Mouse (Mus musculus) small intestine, adult 2 months (tissue): ENCODE results near the gene Mlx. TPM values are rescaled to one million over a fixed set of nuclear protein-coding genes. Genes with fewer than 3 reads are reported as not detected.

Experiments used
- H3K27ac ChIP-seq: fragments of 200-500 bp; 2 replicates; pipeline ENCODE4 v1.5.1; 2012; ENCODE audit warnings: low read depth, low read length, control low read depth, inconsistent platforms; ENCODE audit not compliant: insufficient read depth
- H3K27me3 ChIP-seq: fragments of 200-500 bp; 2 replicates; pipeline ENCODE4 v1.6.1; 2012; ENCODE audit warnings: mild to moderate bottlenecking, moderate library complexity, low read length, inconsistent platforms; ENCODE audit not compliant: control insufficient read depth, insufficient read depth
- H3K36me3 ChIP-seq: fragments of 200-500 bp; 2 replicates; pipeline ENCODE4 v1.6.1; 2012; ENCODE audit warnings: mild to moderate bottlenecking, low read length, control low read depth, inconsistent platforms; ENCODE audit not compliant: control insufficient read depth, insufficient read depth
- H3K4me1 ChIP-seq: fragments of 200-500 bp; 2 replicates; pipeline ENCODE4 v1.6.1; 2012; ENCODE audit warnings: low read length, inconsistent platforms, mixed read lengths; ENCODE audit not compliant: control insufficient read depth, insufficient read depth, insufficient read length
- H3K4me3 ChIP-seq: fragments of 200-500 bp; 2 replicates; pipeline ENCODE4 v1.5.1; 2012; ENCODE audit warnings: low read depth, mild to moderate bottlenecking, control low read depth, inconsistent platforms, low read length, moderate library complexity
- CTCF ChIP-seq: fragments of 200-500 bp; IDR thresholded peaks from 2 replicates; pipeline ENCODE4 v1.5.1; 2012; ENCODE audit warnings: low read depth, mild to moderate bottlenecking, control low read depth, inconsistent platforms, low read length, moderate library complexity, mixed read lengths; ENCODE audit not compliant: insufficient replicate concordance, insufficient read length; ENCODE audit errors: extremely low read depth
- POLR2A ChIP-seq: fragments of 200-500 bp; IDR thresholded peaks from 2 replicates; pipeline ENCODE4 v1.6.1; 2012; ENCODE audit warnings: low read depth, mild to moderate bottlenecking, control low read depth, inconsistent platforms, low read length, moderate library complexity
- WGBS: fragments of 180-500 bp; shearing (Covaris S2); methylation state at CpG from one replicate; pipeline ENCODE4 v1.1.7; 2018; 5-methylcytosine and 5-hydroxymethylcytosine counted together
- polyA plus RNA-seq: library from polyadenylated mRNA; depleted of rRNA; stranded (reverse); fragments of >200 nt; gene quantifications from 2 replicates; pipeline ENCODE4 v1.2.3, GENCODE M21; 2012

Mlx gene
- polyA plus RNA-seq, 1 experiment: 100 TPM

DNA sequence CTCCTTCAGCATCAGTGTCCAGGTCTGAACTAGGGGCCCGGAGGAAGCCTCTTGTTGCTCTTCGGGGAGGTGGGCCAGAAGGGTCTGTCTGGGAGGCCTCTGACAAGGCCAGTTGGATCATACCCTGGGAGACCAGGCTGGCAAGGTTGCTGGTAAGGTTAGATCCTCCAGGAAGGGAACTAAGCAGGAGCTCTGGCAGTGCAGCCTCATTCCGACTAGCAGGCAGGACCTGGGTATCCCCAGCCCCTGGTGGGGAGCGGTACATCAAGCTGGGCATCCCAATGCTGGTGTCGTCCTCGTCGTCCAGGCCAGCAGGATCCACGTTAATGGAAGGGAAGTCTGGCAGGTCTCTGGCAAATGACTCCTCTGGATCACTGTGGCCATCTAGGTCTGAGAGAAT lies 11.2 kb downstream of the Mlx start:
- H3K4me3 ChIP-seq: no peak overlapping the region

DNA sequence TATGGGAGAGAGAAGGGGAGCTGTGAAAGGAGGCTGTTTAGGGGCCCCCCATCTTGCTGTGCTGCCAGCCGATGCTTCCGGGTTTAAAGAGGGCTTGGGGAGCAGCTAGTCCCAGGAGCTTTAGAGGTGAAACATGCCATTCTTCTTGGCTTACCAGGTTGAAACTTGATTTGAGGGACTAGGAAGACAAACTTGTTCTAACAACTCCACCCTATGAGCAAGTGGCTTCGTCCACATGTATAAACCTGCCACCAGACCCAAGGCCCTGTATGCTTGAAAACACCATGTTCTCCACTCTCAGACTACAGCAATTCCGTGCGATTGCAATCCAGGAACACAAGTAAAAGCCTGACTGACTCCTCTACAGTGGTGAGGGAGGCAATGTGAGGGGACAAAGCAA lies 15.9 kb downstream of the Mlx start:
- no peaks in the 10 kb centered on the region for H3K4me1 ChIP-seq
- H3K27ac ChIP-seq: no peak overlapping the region
- H3K27me3 ChIP-seq: no peaks in the 10 kb centered on the region
- peaks cover 60% of the 10 kb centered on the region for H3K36me3 ChIP-seq
- TF ChIP-seq CTCF (no peak), POLR2A (no peak)
- no peak overlapping the region for H3K4me3 ChIP-seq
- 89% methylated on average over 5 of the region's 5 CpGs for WGBS

More for the DNA sequence above, 11.2 kb downstream of the Mlx start:
- peaks cover 56% of the 10 kb centered on the region for H3K36me3 ChIP-seq
- TF ChIP-seq CTCF (no peak), POLR2A (no peak)
- H3K27ac ChIP-seq: no peak overlapping the region
- 91% methylated on average over 8 of the region's 8 CpGs for WGBS
- H3K27me3 ChIP-seq: no peaks in the 10 kb centered on the region
- H3K4me1 ChIP-seq: no peaks in the 10 kb centered on the region

DNA sequence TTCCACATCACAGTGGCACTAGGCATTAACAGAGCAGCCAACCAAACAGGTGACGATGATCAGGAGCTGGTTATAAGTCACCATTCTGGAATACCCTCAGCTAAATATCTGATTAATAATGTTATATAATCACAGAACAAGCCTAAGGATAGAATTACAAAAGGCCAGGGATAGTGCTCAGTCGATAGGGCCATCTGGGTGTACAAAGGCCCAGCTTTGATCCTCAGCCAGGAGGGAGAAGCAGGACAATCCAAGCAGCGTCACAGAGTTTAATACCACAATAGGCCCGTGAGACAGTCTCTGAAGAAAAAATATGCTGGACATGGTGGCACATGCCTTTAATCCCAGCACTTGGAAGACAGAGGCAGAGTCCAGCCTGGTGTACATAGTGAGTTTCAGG lies 22.3 kb downstream of the Mlx start:
- WGBS: 78% methylated on average over 4 of the region's 4 CpGs
- Histone ChIP-seq H3K27me3 (no peaks in the 10 kb centered on the region), H3K4me1 (peaks cover 3% of the 10 kb centered on the region; the same call in 1 of the 2 replicates), H3K36me3 (peaks cover 17% of the 10 kb centered on the region), H3K4me3 (no peak overlapping the region), H3K27ac (no peak overlapping the region)
- TF ChIP-seq CTCF (no peak), POLR2A (no peak)

GRCm38 (mm10) chr11:101110708-101111107 lies 23.6 kb downstream of the Mlx start:
- Histone ChIP-seq H3K36me3 (peaks cover 9% of the 10 kb centered on the region; the same call in 1 of the 2 replicates), H3K27ac (peak overlapping the region; percentile 73), H3K4me1 (peaks cover 5% of the 10 kb centered on the region; the same call in 1 of the 2 replicates), H3K27me3 (no peaks in the 10 kb centered on the region), H3K4me3 (no peak overlapping the region)
- WGBS: 23% methylated on average over 5 of the region's 5 CpGs
- TF ChIP-seq CTCF (no peak), POLR2A (no peak)

DNA sequence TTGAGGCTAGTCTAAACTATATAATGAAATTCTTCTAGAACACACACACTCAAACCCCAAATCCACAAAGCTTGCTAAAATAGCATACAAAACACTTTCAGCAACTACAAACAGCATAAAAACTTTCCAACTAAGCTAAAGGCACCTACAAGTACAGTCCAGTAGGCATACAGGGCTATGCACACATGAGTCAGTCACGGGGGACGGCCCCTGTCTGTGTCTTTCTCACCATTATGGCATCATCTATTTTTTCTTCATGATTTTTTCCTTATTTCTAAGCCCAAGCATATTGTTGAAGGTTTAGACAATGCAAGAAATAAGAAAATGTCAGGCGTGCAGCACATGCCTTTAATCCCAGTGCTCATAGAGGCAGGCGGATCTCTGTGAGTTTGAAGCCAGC lies 24.1 kb downstream of the Mlx start:
- H3K27ac ChIP-seq: peak overlapping the region; percentile 73; the same call in 1 of the 2 replicates
- 0 out of 2 replicates have a peak, but pooled peaks cover 7% of the 10 kb centered on the region for H3K36me3 ChIP-seq
- no peak for TF ChIP-seq CTCF
- no peak for TF ChIP-seq POLR2A
- no peak overlapping the region for H3K4me3 ChIP-seq
- H3K4me1 ChIP-seq: peaks cover 6% of the 10 kb centered on the region; the same call in 1 of the 2 replicates
- H3K27me3 ChIP-seq: no peaks in the 10 kb centered on the region
- 86% methylated on average over 4 of the region's 4 CpGs for WGBS

DNA sequence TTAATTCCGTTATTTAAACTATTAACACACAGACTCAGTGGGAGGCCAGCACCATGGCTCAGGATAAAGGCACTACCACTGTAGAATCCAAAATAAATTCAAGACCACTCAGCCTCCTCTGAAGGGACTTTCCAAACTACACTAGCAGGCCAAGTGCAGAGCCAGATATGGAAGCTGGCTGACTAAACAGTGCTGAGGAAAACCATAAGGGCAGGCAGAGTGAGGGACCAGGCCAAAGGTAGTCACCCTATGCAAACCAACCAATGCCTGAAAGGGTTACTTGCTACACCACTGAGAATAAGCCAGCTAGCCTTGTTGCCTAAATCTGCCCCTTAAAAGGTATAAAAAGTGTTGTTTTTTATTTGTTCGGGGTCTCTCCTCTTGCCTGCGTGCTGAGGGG lies 25.1 kb downstream of the Mlx start:
- no peak overlapping the region for H3K27ac ChIP-seq
- TF ChIP-seq CTCF: no peak
- no peak for TF ChIP-seq POLR2A

GRCm38 (mm10) chr11:101115564-101115963 lies 28.5 kb downstream of the Mlx start:
- Histone ChIP-seq H3K27me3 (no peaks in the 10 kb centered on the region), H3K36me3 (peaks cover 8% of the 10 kb centered on the region), H3K4me1 (peaks cover 12% of the 10 kb centered on the region), H3K27ac (peak overlapping the region; percentile 5; the same call in 1 of the 2 replicates), H3K4me3 (no peak overlapping the region)
- WGBS: 14% methylated on average over 2 of the region's 2 CpGs
- TF ChIP-seq CTCF (no peak), POLR2A (no peak)

More for the DNA sequence above, 25.1 kb downstream of the Mlx start:
- Histone ChIP-seq H3K27me3 (no peaks in the 10 kb centered on the region), H3K4me1 (peaks cover 7% of the 10 kb centered on the region), H3K36me3 (peaks cover 11% of the 10 kb centered on the region), H3K4me3 (no peak overlapping the region)
- WGBS: 94% methylated on average over 3 of the region's 3 CpGs
